Mouse (Mus musculus) cortical plate, adult 2 months (tissue): Measurements from ENCODE around the gene Lrfn5.

ENCODE experiments used
- CTCF ChIP-seq: fragments of 200-500 bp; IDR thresholded peaks from 2 replicates; pipeline ENCODE4 v1.5.1; 2011; ENCODE audit warnings: mild to moderate bottlenecking, control low read depth, low read length; ENCODE audit not compliant: insufficient read depth; ENCODE audit errors: extremely low read depth
- POLR2A ChIP-seq: fragments of 200-500 bp; IDR thresholded peaks from 2 replicates; pipeline ENCODE4 v1.6.1; 2011; ENCODE audit warnings: mild to moderate bottlenecking, low read length, control low read depth; ENCODE audit not compliant: insufficient read depth; ENCODE audit errors: extremely low read depth

GRCm38 (mm10) chr12:61607871-61608270 lies 84.9 kb downstream of the Lrfn5 start:
- no peak for TF ChIP-seq CTCF
- TF ChIP-seq POLR2A, result no peak
